Mouse (Mus musculus) adrenal gland, postnatal 36 days (tissue): Measurements from ENCODE around the gene Rab11fip5. TPM values are rescaled to one million over a fixed set of nuclear protein-coding genes. Genes with fewer than 3 reads are reported as not detected.

Source experiments
- DNase-seq, 2 experiments: peaks; one replicate each; pipeline ENCODE4 v3.0.0; 2021; ENCODE audit warnings: mixed read lengths in 1 of 2
- total RNA-seq, 2 experiments: library from RNA; stranded (reverse); gene quantifications; 2 replicates each; pipeline ENCODE4 v1.2.3; 2021

Rab11fip5 gene
- total RNA-seq, 2 experiments from 2014 or later: 32.6 to 35.8 TPM

DNA sequence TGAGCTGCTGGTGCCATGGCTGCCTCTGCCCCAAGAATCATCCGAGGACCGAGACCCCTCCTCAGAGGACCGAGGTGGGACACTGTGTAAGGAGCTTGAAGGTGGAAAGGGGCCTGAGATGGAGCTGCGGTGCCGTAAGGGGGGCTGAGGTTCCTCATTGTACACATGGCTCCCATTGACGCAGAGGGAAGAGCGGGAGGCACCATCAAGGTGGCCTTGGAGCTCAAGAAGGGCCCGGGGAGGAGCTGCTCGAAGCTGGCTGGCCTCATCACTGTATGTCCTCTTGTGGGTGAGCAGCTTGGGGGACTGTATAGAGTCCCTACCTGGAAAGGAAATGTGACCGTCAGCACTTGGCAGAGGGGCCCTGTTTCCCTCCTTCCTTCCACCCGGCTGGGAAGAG is 26.3 kb downstream of the Rab11fip5 start:
- DNase-seq: peak in 1 of 2 experiments; percentile 48

- DNase-seq: peak; percentile 86 to 90
Measured at GRCm38 (mm10) chr6:85346028-85346634, 28.3 kb downstream of the Rab11fip5 start.

GRCm38 (mm10) chr6:85344929-85345328 is 29.5 kb downstream of the Rab11fip5 start:
- DNase-seq: no peak

GRCm38 (mm10) chr6:85343027-85343426 is 31.4 kb downstream of the Rab11fip5 start:
- DNase-seq: no peak

DNA sequence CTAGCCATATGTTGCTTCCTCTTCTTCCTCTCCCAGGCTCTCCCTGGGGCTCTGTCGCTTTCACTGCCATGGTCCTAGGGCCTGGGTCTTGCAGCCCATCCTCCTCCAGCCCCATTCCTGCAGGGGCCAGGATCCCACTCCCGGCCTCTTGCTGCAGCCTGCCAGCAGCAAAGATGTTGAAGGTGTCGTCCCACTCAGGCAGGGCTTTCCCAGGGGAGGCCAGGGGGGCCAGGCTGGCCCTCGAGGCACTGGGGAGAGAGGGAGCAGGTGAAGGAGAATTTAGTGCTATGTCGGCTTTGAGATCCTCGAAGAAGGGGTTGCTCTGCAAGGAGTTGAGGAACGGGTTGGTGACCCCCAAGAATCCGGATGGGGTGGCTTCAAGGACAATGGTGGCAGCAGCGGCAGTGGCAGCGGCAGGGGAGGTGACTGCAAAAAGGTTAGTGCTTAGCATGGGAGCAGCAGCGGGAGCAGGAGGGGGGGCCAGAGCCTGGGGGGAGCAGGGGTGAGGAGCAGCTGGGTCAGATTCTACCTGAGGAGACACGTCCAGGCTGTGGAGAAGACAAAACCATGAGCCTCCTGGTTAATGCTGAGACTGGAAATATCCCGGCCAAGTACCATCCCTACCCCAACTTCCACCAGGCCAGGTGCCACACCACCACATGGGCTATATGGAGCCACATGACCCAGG is 32.5 kb downstream of the Rab11fip5 start:
- no peak for DNase-seq

DNA sequence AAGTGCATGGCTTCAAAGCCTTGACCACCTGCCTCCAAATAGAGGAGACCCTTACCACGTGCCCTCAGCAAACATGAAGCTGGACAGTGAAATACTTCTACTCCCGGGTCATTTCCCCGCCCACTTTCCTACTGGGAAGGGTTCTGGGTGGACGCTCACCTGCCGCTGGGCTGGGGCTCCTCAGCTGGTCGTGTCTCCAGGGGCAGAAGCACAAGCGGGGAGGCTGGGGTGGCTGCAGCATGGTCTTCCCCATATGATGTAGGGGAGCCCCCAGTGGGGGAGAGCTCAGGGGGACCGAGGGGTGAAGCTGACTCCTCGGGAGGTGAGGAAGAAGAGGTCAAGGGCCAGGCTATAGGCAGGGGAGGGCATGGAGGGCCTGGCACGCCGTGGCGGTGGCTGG is 34.2 kb downstream of the Rab11fip5 start:
- DNase-seq: no peak

DNA sequence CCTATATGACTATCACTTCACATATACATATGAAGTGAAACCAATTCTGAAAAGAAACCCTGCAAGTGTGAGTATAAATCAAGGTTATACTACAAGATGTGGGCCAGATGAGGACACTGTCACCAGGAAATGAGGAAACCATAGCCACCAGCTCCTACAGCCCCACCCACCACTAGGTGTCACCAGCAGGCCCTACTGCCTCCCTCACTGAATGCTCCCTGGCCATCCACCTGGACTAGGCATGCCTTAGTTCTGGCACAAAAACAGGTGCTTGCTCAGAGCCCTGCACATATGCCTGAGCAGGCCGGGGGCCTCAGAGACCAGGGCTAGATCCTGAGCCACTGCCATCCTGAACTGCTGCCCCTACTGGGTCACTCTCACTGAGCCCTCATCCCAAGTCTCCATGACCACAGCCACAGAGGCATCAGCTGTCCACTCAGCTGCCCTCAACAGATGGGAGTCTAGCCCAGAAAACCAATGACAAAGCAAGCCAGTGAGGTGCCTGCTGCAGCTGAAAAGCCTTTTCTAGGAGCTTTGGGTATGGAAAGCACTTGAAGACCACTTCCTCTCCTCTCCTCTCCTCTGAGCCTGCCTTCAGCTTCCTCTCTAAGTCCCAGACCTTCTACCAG is 35.0 kb downstream of the Rab11fip5 start:
- peak; percentile 52 to 75 for DNase-seq

DNA sequence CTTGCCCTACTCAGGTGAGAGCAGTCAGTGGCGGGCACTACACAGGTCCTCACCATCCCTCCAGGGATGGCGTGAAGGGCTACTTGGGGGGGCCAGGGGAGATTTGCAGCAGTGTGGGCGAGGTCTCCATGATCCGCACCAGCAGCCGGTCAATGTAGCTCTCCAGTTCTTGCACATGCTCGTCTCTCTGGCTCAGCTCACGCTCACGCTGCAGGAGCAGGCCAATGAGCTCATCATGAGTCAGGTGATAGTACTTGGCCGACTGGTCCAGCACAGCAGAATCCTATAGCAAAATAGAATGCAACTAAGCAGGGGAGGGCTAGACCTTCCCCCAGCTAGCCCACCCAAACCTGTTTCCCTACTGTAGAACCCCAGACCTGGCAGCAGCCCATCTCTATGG is 37.5 kb downstream of the Rab11fip5 start:
- peak in 1 of 2 experiments; percentile 52 for DNase-seq

DNA sequence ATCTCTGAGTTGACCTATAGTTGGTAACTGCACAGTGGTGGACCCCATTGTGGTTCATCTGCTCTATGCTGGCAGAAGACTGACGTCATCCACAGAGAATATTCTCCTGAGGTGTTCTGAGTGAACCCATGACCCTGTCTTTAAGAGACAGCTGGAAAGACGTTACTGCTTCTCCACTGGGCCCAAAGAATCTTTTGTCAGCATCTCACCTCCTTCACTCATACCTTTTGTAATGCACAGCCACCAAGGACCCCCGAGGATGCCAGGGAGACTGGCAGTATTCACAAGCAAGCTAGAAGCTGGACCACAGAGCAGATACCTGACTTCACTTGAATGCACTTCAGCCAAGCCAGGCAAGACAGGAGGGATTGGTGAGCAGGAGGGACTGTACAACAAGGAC is 39.1 kb downstream of the Rab11fip5 start:
- DNase-seq: no peak

DNA sequence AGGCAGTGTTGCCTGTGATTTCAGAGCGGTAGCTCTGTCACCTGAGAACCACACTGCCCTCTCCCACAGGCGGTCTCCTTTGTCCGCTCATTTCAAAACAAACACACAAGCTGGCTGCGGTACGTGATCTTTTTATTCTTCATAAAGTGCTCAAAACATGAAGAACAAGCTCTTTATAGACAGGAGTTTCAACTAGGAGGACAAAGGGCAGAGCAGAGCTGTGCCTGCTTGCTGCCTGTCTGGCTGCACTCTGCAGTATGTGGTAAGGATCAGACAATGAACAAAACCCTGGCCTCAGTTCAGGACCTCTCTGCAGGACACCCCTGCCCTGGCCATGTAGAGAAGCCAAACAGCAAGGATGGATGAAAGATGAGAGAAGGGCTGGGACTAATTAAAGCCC is 39.6 kb downstream of the Rab11fip5 start:
- no peak for DNase-seq

- no peak for DNase-seq
Measured at GRCm38 (mm10) chr6:85334251-85334650, 40.2 kb downstream of the Rab11fip5 start.

DNA sequence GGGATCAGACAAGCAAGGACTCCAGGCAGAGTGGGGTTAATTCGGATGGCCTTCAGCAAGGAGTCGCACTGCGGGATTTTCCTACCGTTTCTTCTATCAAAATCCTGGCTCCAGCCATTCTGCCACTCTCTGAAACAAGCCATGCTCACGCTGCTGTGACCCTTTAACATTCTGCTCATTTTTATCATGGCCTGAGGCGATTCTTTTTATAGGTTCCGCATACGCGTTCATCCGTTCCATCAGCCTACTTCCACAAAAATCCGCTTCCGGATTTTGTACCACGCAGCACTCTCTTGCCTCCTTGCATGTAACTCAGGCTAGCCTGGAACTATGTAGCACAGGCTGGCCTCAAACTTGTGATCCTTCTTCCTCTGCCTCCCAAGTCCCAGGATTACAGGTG is 40.7 kb downstream of the Rab11fip5 start:
- no peak for DNase-seq

DNA sequence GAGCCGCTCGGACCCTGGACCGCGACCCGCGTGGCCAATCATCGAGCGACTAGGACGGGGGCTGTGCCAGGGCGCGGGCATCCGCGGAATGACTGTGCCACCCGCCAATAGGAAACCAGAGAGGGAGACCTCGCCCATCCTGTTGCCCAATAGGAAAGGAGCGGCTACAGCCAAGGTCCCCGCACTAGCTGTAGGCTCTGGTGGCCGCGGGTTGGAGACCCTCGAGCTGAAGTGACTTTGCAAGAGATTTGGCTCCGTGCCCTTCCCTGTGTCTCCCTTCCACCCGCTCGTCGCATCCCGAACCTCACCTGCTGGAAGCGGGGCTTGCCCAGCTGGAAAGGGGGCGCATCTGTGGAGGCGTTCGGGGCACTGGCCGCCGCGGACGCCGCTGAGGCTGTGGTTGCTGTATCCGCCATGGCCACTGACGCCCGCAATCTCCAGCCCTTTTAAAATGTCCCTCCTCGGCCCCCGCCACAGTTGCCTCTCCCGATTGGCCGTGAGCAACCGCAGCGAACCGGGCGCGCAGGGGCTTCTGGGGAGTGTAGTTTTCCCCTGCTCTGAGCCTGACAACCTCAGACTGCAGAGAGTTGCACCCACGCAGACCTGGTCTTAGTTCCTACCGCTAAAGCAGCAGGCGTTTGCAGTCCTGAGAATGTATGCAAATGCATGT is 41.3 kb downstream of the Rab11fip5 start, which contains the start of gene Sfxn5:
Gene Sfxn5, minus strand, starts transcription at position 423 of the 670 bp plus-strand sequence.
- peak; percentile 98 to 99 for DNase-seq

DNA sequence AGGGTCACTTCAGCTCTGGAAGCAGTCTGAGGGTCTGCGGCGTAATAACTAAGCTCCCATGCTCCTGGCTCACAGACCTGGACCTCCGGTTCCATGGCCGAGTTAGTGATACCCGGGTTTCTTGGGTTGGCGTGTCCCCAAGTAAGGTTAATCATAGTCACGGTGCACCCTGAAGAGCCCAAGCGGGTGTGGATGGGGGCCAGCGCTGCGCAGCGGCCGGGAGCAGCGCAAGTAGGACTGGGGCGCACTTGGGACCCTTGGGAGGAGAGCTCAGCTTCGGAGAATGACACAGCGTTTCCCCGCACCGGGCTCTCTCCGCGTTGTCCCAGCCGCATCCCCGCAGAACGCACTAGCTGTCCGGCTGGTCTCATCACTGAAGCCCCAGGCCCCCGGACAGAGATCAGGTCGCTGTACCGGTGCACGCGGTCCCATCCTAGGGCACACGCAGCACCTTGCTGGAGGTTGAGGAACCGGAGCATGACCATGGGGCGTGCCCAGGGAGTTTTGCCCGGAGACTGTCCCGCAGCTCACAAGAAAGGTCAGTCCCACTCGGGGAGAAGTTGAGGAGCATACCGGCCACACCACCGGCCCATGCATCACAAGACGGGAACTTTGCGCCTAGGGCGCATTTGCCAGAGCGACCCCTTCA is 42.0 kb downstream of the Rab11fip5 start:
- peak; percentile 46 to 69 for DNase-seq

GRCm38 (mm10) chr6:85331736-85332135 is 42.7 kb downstream of the Rab11fip5 start:
- DNase-seq: no peak

DNA sequence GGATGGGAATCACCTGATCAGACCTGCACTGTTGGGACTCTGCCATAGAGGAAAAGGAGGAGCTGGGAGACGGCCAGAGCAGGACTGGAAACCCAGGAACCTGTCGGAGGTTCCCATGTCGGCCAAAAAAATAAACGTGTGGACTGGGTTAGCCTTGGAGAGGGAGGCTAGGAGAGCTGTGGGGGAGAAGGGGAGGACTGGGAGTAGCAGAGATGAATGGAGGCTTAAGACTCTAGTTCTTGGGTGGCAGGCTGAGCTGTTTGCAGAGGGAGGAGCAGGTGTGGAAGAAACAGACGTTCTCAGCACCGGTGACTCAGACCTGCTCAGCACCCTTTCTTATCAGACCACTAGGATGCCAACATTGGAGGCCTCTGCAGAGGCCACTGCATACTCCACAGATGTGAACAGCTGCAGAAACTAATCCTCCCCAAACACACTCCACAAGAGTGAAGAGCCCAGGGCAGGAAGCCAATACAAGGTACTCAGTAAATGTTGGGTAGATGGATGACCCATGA is 43.2 kb downstream of the Rab11fip5 start:
- DNase-seq: no peak

DNA sequence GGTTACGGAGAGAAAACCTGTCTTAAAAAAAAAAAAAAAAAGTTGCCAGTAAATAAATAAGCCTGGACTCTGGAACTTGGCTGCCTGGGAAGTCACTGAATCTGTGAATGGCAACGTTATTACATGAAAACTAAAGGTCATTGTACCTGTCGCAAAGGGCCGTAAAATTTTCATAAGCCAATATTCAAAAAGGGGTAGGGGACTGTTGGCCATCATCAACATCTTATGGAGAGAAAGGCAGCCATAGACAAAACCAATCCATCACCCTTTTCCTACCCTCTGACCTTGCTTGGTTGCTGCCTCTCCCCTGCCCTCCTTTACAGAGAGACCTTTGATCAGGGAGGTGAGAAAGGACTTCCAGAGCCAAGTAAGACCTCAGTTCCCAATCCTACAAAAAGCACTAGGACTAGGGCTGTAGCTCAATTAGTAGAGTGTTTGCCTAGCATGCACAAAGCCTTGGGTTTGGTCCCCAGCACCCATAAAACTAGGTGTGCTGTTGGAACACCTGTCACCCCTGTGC is 44.7 kb downstream of the Rab11fip5 start:
- no peak for DNase-seq

DNA sequence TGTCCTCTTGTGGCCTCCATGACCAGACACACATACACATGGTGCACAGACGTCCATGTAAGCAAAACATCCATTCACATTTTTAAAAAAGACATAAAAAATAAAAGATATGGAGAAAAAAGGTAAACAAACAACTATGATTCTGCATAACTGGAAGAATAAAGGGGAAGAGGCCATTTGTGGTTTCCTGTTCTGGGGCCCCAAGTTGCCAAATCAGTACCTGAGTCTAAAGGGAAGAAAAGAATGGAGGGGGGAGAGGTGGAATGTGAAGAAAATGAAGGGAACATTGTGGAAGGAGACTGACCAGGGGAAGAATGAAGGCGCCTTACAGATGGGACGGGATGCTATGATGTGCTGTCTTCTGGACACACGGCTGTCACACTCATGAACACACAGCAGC is 47.9 kb downstream of the Rab11fip5 start:
- DNase-seq: no peak

DNA sequence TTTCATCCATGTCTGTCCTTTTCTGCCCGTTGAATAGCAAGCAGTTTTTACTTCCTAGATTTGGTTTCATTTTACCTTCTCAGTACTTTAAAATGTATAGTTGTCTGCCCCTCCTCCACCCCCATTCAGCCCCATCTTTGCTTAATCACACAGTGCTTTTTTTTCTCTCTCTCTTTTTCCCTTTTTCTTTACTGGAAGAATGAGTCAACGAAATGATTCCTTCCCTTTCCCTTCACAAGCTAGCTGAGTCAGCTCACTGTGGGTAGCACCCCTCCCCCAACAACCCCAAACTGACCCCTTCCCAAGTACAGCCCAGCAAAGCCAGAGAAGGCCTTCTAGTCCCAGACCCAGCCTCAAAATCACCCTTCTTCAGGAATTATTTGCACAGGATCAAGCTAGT is 49.3 kb downstream of the Rab11fip5 start:
- peak in 1 of 2 experiments; percentile 53 for DNase-seq

GRCm38 (mm10) chr6:85320445-85320866 is 54.0 kb downstream of the Rab11fip5 start:
- DNase-seq: no peak

DNA sequence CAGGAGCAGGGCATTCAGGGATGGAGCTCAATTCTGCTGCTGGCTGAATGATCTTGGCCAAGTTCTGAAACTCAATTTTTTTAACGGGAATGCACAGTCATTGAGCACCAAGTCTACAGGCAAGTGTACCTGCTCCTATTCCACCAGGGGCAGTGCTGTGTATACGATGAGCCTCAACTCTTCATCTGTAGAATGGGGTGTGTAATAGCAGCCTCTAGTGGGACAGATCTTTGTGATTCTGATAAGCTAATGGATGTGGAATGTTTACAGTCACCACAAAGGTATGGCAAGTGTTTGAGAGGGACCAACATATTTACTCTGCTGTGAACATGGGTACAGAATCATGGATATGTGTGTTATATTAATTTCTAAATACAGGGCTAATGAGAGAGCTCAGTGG is 58.2 kb downstream of the Rab11fip5 start:
- DNase-seq: no peak
